Mouse (Mus musculus) gastrocnemius, postnatal 14 days (tissue): ENCODE measurements around the gene Enpp1. TPM values are rescaled to one million over a fixed set of nuclear protein-coding genes. Genes with fewer than 3 reads are reported as not detected.

Experiments used
- DNase-seq: peaks from one replicate; pipeline ENCODE4 v3.0.0; 2021; ENCODE audit warnings: mixed read lengths
- intact Hi-C: fragments of 180-260 bp; cut with DNase I; formaldehyde crosslinking; loops from one replicate; pipeline ENCODE4 v1.15.1; 2025; ENCODE audit warnings: low total_unique reads
- total RNA-seq, 2 experiments: library from RNA; stranded (reverse); gene quantifications; 2 replicates each; pipeline ENCODE4 v1.2.3; 2021

Gene Enpp1
- total RNA-seq, 2 experiments from 2014 or later, result 5.9 to 6.4 TPM

DNA sequence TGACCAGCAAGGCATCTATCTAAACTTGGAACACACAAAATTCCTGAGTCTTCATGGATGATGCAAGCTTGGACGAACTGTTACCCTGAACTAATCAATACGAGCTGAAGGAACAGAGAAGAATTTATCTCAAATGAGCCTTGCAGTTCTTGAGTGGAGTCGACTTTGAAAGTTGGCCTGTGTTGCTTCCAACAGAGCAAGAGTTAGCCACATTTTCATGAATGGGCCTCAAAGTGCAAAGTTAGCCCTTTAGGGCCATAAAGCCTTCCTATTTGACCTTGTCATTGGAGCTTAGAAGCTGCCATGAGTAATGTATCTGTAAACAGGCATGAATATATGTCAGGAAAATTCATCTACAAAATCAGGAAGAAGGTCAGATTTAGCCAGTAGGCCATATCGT lies 97.2 kb downstream of the Enpp1 start:
- intact Hi-C loops, result no loop called here
- no peak for DNase-seq

DNA sequence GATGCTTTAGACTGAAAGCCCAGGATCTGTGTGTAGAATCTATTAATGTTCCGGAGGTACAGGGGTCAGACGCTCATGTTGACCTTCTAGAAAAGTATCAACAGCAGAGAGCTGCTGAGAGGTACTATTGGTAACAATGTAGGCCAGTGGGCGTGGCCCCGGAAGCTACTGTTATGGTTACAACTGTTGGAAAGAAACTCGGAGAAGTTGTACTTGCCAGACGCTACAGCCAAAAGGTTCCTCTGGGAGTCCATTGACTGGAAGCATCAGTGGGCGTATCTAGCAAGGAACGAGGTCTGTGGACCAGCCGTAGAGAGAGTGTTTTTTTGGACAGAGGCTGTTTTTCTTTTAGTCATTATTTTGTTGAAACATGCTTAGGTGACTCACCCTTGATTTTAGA lies 102.2 kb downstream of the Enpp1 start:
- intact Hi-C loops, result no loop called here
- peak; percentile 66 for DNase-seq

DNA sequence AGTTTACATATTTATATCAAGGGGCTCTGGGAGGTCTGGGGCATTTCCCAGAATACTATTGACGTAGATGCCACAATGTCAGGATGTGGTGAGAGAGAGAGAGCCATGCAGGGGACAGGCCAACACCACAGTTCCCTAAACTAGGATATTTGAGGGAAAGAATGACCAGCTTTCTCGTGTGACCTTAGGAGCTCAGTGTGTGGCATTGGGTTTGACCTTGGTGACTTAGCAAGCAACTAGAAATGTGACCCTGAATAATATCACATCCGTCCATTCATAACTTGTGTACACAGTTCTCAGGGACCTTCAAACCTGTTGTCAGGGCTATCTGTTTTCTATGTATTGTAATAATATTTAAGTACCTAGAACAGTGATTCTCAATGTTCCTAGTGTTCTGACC lies 102.8 kb downstream of the Enpp1 start:
- intact Hi-C loops, result no loop called here
- DNase-seq, result no peak

DNA sequence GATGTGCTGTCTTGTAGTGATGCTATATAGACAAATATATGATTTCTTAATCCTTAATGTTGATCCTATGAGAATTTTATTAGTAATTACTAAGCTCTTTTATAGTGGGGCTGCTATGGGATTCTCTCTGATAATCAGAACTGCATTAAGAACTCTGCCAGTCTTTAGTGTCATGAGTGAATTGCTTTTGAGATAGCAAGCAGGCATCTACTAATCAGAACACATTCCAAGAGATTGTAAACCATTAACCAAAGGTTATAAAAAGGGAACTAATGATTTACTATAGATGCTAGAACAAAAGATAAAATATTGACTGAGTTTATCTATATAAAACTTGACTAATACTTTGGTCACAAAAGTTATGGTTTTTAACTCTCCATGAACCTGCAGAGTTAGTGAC lies 108.2 kb downstream of the Enpp1 start:
- DNase-seq, result no peak
- intact Hi-C loops, result no loop called here

DNA sequence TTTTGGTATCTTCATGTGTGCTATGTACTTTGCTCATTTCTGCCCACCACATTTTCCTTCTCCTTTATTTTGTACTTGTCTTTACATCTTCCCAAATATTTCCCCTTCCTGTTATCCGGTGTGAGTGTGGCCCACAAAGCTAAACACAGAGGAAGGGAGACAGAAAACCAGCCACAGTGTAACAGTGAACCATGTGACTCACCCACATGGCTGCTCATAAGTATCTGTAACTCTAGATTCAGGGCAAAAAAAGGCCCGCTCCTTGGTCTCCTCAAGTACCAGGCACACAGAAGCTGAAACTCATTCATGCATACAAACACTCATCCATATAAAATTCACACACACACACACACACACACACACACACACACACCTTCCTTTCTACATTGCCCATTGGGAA lies 108.9 kb downstream of the Enpp1 start:
- intact Hi-C loops, result no loop called here

DNA sequence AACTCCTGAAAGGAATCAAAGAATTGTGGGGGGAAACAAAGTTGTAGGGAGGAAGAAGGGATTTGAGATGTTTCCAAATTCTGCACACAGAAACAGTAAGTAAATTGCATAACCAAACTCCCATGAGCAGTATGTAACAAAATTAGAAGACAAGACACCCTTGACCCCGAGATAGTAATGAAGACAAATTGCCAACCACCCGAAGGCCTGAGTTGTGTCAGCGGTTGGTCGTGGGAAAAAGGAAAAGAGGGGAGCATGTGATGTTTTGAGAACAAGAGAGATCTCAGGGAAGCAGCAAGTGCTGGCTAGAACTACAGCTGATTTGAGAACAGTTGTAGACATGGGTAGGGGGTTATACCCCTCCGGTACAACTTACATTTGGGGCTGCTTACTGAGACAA lies 112.2 kb downstream of the Enpp1 start:
- no peak for DNase-seq
- intact Hi-C loops, result no loop called here

More for the DNA sequence above, 108.9 kb downstream of the Enpp1 start:
- no peak for DNase-seq

DNA sequence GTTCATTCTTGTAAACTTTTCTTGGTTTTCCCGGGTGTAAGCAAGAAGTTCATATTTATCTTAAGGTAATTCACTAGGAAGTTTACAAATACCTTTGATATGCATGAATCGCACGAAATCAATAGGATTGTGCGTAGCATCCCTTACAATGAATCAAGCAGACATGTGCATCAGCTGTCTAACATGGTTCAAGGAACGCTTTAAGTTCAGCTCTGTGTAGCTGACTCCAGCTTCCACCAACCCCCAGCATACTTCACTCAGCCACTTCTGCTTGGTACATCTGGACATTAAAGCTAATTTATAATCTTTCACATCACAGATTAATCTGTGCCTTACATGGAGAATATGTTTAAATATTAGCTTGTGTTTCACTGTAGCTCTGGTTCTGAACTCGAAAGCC lies 113.3 kb downstream of the Enpp1 start:
- intact Hi-C loops, result no loop called here
- no peak for DNase-seq

DNA sequence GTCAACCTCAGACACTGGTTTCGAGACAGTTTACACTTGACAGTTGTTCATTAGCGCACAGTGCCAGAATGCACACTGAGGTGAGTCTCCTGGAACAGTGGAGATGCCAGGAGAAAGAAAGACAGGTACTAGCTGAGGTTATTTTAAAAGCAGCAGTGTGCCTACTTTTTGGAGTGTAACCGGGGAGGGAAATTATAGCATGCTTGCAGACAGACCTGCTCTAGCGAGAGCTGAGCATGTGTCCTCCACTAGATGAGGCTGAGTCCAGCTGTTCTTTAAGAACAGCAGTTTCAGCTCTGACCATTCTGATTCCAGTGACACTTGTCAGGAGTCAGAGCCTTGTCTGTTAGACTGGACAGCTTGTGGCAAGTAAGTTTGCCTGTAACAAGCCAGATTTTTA lies 114.2 kb downstream of the Enpp1 start:
- intact Hi-C loops, result no loop called here
- no peak for DNase-seq

DNA sequence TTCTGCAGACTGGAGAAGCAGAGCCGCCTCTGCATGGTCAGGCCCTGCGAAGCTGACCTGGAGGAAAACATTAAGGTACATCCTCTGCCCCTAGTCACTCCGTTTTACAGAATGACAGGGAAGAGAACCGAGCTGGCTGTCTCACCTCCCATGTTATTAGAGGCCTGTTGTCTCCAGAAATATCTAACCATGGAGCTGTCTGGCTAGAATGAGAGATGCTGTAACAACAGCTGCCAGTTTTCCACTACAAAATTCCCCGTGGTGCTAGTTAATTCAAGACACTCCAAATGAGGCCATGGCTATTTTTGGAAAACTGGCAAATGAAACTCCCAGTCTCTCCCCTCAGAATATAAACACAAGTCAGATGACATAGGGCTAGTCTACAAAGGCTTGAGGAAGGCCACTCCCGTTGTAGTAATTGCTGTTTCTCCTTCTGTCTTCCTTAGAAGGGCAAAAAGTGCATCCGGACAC lies 115.1 kb downstream of the Enpp1 start:
- no peak for DNase-seq
- intact Hi-C loops, result no loop called here

DNA sequence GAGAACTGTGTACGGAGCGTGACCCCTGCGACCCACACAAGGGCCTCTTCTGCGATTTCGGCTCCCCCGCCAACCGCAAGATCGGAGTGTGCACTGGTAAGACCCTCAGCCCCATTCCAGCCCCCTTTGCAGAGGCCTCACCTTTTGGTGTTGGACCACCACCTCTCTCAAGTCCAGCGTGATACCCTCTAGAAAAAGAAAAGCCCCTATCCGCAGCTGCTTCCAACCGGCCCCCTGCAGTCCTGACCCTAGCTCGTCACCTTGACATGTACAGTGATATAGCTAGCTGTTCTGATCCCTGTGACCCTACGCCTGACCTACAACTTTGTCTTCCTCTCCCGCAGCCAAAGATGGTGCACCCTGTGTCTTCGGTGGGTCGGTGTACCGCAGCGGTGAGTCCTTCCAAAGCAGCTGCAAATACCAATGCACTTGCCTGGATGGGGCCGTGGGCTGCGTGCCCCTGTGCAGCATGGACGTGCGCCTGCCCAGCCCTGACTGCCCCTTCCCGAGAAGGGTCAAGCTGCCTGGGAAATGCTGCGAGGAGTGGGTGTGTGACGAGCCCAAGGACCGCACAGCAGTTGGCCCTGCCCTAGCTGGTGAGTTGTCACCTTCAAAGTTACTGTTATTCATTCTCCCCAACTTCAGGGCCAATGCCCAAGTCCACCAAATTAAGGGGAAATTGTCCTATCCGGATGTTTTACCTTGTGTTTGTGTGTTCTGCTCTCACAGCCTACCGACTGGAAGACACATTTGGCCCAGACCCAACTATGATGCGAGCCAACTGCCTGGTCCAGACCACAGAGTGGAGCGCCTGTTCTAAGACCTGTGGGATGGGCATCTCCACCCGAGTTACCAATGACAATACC lies 115.7 kb downstream of the Enpp1 start:
- DNase-seq, result peak; percentile 64
- intact Hi-C loops, result no loop called here

DNA sequence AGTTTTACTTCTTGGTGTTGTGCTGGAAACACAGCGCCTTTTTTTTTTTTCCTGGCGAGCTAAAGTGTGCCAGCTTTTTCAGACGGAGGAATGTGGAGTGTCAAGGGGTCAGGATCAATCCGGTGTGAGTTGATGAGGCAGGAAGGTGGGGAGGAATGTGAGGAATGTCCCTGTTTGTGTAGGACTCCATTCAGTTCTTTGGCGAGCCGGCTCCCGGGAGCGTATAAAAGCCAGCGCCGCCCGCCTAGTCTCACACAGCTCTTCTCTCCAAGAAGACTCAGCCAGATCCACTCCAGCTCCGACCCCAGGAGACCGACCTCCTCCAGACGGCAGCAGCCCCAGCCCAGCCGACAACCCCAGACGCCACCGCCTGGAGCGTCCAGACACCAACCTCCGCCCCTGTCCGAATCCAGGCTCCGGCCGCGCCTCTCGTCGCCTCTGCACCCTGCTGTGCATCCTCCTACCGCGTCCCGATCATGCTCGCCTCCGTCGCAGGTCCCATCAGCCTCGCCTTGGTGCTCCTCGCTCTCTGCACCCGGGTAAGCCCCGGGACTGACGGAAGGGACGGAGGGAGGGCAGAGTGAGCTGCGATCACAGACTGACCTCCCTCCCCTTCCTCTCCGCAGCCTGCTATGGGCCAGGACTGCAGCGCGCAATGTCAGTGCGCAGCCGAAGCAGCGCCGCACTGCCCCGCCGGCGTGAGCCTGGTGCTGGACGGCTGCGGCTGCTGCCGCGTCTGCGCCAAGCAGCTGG lies 116.5 kb downstream of the Enpp1 start, which contains the start of gene Ccn2:
TSS of gene Ccn2 (plus strand) at position 193 of the 753 bp plus-strand sequence.
- intact Hi-C loops, result no loop called here
- peak; percentile 88 for DNase-seq

DNA sequence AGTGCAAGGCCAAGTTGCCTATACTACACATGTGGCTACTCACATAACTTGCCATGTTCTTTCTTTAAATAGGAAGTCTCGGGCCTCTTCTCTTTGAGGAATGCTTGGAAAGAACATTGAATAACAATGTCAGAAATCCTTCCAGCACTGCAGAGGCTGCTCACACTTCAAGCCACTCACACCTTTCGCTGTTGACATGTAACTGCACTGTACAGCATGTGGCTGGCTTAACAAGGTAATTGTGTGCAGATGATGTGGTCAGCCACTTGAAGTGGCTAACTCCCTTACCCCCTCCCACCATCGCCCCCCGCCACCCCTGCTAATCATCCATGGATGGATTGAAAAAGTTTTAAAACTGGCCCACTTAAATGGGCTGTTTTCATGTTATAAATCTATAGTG lies 118.4 kb downstream of the Enpp1 start:
- no peak for DNase-seq
- intact Hi-C loops, result no loop called here

DNA sequence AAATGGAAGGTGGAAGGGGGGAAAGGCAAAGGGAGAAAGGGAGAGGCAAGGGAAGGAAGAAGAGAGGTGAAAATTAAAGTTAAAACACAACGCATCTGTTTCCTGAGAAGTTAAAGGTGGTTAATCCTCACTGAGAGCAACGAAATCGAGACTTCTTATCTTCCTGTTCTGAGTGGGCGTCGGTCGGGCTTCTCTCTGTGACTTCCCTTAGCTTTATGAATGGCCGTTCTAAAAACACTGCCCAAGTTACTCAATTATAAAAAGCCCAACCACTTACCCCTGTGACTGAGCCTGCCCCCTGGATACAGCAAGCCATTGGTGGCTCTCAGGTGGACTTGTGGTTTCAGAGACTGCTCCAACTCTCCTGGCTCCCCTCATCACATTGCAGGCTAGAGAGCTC lies 119.0 kb downstream of the Enpp1 start:
- intact Hi-C loops, result no loop called here

DNA sequence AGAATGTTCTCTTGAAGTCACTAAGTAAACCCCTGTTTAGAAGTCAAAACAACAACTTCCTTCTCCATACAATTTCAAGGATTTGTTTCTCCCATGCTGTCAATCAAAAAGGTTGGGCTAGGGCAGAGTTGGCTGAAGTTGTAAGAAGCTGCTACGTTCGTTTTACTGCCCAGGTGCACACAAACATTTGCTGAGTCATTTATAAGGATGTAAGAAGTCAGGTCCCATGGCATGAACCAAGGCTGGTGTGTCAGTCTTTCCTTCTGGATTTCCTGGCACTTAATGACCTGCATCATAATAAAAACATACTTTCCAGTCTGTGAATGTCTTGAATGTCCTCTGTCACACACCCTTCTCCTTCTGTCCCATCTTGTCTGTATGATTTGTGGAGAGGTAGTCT lies 119.6 kb downstream of the Enpp1 start:
- intact Hi-C loops, result no loop called here

More for the DNA sequence above, 119.0 kb downstream of the Enpp1 start:
- DNase-seq, result no peak

DNA sequence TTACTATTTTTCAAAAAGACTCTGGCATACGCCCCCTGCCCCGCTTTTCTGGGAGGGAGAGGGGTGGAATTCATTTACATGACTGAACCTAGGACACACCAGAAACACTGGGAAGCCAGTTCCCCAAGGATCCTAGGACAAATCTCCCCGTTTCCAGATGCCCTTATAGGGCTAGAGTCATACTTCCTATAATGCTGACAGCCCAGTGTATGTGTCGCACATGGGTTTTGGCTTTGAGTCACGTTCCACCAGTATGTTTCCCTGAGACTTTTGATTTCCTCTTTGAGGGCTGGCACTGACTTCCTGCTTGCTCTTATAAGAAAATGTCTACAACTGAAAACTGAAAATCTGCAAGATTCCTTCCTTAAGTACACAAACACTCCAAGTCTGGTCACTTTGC lies 120.2 kb downstream of the Enpp1 start:
- no peak for DNase-seq
- intact Hi-C loops, result no loop called here

More for the DNA sequence above, 119.6 kb downstream of the Enpp1 start:
- DNase-seq, result no peak

DNA sequence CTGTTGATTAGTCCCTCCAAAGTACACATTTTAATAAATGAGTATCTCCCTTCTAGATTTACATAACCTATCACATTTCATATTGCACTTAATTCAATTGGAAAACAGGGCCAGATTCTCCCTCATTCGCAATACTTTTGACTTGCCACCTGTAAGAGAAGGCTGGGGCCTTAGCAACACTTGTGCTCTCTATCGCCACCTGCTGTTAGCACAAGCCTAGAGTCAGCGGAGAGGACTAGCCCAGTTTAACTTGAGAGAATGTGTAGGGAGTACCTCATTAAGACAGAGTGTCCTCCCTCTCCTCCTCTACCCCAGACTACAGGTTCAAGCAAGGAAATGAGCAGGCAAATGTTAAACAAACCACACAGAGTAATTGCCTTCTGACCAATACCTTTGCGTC lies 120.8 kb downstream of the Enpp1 start:
- peak; percentile 82 for DNase-seq
- intact Hi-C loops, result no loop called here

DNA sequence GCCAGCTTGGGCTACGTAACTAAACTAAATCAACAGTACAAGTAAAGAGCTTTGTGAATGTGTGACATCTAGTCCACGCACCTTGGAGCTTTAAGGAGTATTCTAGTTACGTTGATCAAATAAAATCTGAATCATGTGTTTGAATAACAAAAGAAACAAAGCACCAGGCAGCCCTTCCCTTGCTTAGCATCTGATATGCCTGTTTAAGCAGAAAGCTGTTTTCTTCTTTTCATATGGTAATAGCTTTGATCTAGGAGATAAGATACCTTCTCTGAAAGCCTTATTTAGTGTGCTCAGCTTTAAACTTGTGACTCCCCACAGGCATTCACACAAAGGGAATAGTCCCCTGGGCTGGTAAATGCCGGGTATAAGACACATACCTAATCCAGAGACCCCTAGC lies 121.4 kb downstream of the Enpp1 start:
- no peak for DNase-seq
- intact Hi-C loops, result no loop called here

DNA sequence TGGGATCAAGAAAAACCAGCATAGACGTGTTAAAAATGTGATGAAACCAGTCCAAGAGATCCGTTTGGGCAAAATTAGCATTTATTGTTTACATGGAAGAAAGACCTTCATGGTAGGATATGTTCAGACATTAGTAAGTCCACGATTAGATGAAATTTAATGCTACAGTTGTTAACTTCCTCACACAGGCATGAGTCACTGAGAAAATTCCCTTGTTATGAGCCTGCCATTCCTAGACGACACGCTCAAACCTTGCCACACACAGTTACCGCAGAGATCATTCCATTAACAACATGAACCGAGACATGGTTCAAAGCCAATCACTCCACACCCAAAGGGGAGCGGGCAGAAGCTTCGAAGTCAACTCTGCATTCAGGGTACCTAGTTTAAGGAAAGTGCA lies 122.7 kb downstream of the Enpp1 start:
- no peak for DNase-seq
- intact Hi-C loops, result no loop called here

DNA sequence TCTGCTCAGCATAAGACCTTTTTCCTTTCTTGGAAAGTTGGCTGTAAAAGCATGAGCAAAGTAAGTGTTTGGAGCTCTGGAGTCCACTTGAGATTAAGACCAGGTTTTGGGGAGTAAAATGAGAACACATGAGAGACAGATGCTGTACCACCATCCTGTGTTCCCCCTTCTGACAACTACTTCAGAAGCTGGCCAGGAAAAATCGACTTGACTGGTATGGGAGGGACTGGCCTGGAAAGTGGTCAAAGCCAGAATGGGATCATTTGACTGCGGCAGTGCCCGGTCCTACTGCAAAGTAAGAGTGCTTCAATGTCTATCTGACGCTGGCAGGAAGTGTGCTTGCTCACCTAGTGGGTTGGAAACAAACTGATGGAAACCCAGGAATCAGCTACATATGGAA lies 123.1 kb downstream of the Enpp1 start:
- intact Hi-C loops, result no loop called here
- DNase-seq, result no peak
